Mouse (Mus musculus) cerebellum, adult 9-10 months (tissue): ENCODE results near the gene Igf2bp3.
A peak's percentile ranks its signal among the peaks of the same experiment; 100 is the strongest.

Experiments
- DNase-seq: peaks from one replicate; pipeline ENCODE4 v3.0.0; 2022

The Igf2bp3 gene

GRCm38 (mm10) chr6:49131855-49132254, 82.9 kb downstream of the Igf2bp3 start:
- no peak for DNase-seq

- no peak for DNase-seq
Observed at GRCm38 (mm10) chr6:49130328-49130727, 84.4 kb downstream of the Igf2bp3 start.

GRCm38 (mm10) chr6:49120370-49120769, 94.4 kb downstream of the Igf2bp3 start:
- no peak for DNase-seq

GRCm38 (mm10) chr6:49119462-49120135, 95.2 kb downstream of the Igf2bp3 start:
- DNase-seq: no peak

GRCm38 (mm10) chr6:49118446-49118845, 96.3 kb downstream of the Igf2bp3 start:
- no peak for DNase-seq

- no peak for DNase-seq
Observed at GRCm38 (mm10) chr6:49116241-49116640, 98.5 kb downstream of the Igf2bp3 start.

- DNase-seq: no peak
Observed at GRCm38 (mm10) chr6:49115550-49115949, 99.2 kb downstream of the Igf2bp3 start.

GRCm38 (mm10) chr6:49114457-49114856, 100.3 kb downstream of the Igf2bp3 start:
- no peak for DNase-seq

- no peak for DNase-seq
Observed at GRCm38 (mm10) chr6:49113895-49114294, 100.9 kb downstream of the Igf2bp3 start.

- DNase-seq: no peak
Observed at GRCm38 (mm10) chr6:49109196-49109595, 105.6 kb downstream of the Igf2bp3 start.

- DNase-seq: peak; percentile 48
Observed at GRCm38 (mm10) chr6:49106746-49107500, 107.8 kb downstream of the Igf2bp3 start.

- no peak for DNase-seq
Observed at GRCm38 (mm10) chr6:49099086-49099485, 115.7 kb downstream of the Igf2bp3 start.

GRCm38 (mm10) chr6:49097596-49098110, 117.1 kb downstream of the Igf2bp3 start:
- DNase-seq: peak; percentile 55

- DNase-seq: peak; percentile 79
Observed at GRCm38 (mm10) chr6:49096933-49097461, 117.8 kb downstream of the Igf2bp3 start.

GRCm38 (mm10) chr6:49096421-49096820, 118.3 kb downstream of the Igf2bp3 start:
- peak; percentile 44 for DNase-seq

- DNase-seq: no peak
Observed at GRCm38 (mm10) chr6:49094968-49095367, 119.8 kb downstream of the Igf2bp3 start.

GRCm38 (mm10) chr6:49083008-49083407, 131.7 kb downstream of the Igf2bp3 start:
- DNase-seq: no peak

- no peak for DNase-seq
Observed at GRCm38 (mm10) chr6:49079313-49079712, 135.4 kb downstream of the Igf2bp3 start.

- no peak for DNase-seq
Observed at GRCm38 (mm10) chr6:49077894-49078293, 136.9 kb downstream of the Igf2bp3 start.

- DNase-seq: no peak
Observed at GRCm38 (mm10) chr6:49074117-49074490, 140.7 kb downstream of the Igf2bp3 start.

GRCm38 (mm10) chr6:49073304-49074116, 141.2 kb downstream of the Igf2bp3 start, which contains the start of gene Malsu1:
TSS of gene Malsu1 (plus strand) at chr6:49073795.
- DNase-seq: peak; percentile 95

- DNase-seq: no peak
Observed at GRCm38 (mm10) chr6:49068361-49068760, 146.4 kb downstream of the Igf2bp3 start.
